Mouse (Mus musculus): ENCODE data around the gene Elmo2. TPM values are rescaled to one million over a fixed set of nuclear protein-coding genes. Genes with fewer than 3 reads are reported as not detected.

The Elmo2 gene
- polyA plus RNA-seq, 1 experiment from 2014 or later, result 98.6 TPM

DNA sequence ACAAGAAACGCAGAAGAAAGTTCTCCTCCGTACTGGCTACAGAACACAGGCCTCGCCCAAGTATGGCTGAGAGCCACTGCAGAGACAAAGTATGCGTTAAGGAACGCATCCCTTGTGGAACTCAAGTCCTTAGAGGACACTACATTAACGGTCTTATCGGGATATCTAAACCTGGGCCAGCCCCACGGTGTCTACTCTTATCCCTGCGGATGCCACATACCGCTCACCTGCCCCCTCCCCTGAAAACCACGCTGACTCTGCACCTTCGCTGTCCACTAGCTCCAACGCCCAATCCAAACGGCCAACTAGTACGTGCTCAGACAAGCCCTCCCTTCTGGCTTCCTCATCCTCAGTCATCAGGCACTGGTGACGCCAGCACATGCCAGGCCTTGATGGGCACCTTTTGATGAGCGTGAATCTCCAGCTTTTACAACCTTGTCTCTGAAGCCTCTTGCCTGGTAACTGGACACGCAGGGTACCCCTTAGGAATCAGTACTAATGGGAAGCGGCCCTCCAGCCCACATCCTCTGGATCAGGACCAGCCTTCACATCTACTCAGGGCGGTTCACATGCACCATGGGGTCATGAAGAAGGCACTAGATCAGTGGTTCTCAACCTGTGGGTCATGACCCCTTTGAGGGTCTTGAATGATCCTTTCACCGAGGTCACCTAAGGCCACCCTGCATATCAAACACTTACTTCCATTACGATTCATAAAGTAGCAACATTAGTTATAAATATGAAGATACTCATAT, 4.1 kb downstream of the Elmo2 start:
- H3K4me1 ChIP-seq, result peaks cover 79% of the 10 kb centered on the region
- H3K9me3 ChIP-seq, result no peaks in the 10 kb centered on the region
- ATAC-seq (ENCODE audit: insufficient number of reproducible peaks, insufficient read depth, low FRiP score, low TSS enrichment, low read depth), result no peak

DNA sequence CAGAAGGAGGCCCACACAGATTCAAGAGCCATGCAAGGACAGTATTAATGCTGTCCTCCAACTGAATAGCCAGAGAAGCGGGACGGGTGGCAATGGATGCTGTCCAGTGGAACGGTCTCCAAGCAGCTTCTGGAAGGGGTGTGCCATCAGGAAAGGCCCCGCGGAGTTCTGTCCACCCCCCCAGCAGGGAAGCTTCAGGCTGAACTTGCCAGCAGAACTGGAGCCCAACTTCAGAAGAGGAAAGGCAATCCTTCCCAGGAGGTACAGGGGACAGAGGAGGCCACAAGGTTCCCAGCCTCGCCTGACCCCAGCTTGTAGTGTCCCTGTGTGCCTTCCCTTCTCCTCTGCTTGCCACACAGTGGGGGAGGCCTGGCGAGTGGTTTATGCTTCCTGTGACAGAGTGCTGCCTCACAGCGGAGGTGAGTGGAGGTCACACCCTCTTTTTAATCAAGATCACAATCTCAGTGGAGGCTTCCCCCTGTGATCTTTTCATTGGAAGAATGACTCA, 4.8 kb downstream of the Elmo2 start:
- WGBS, result 72% methylated on average over 8 of the region's 8 CpGs
- Histone ChIP-seq H3K4me1 (peaks cover 83% of the 10 kb centered on the region), H3K4me2 (peak overlapping the region; percentile 16; the same call in 1 of the 2 replicates), H3K9me3 (no peaks in the 10 kb centered on the region), H3K27ac (peak overlapping the region; percentile 55; the same call in 1 of the 2 replicates), H3K36me3 (peaks cover 9% of the 10 kb centered on the region; the same call in 1 of the 2 replicates), H3K4me3 (no peak overlapping the region), H3K9ac (peak overlapping the region; percentile 55; the same call in 1 of the 2 replicates), H3K27me3 (no peaks in the 10 kb centered on the region)
- no peak for ATAC-seq (ENCODE audit: insufficient number of reproducible peaks, insufficient read depth, low FRiP score, low TSS enrichment, low read depth)

More for the DNA sequence above, 4.1 kb downstream of the Elmo2 start:
- H3K27me3 ChIP-seq, result no peaks in the 10 kb centered on the region
- H3K27ac ChIP-seq, result no peak overlapping the region
- no peak overlapping the region for H3K9ac ChIP-seq
- H3K4me2 ChIP-seq, result no peak overlapping the region
- WGBS, result 88% methylated on average over 22 of the region's 22 CpGs
- peaks cover 7% of the 10 kb centered on the region; the same call in 1 of the 2 replicates for H3K36me3 ChIP-seq
- H3K4me3 ChIP-seq, result no peak overlapping the region

GRCm38 (mm10) chr2:165320531-165321150, 5.6 kb downstream of the Elmo2 start:
- peaks cover 17% of the 10 kb centered on the region for H3K36me3 ChIP-seq
- peak overlapping the region; percentile 16 for H3K4me2 ChIP-seq
- H3K4me3 ChIP-seq, result no peak overlapping the region
- peak overlapping the region; percentile 55 for H3K27ac ChIP-seq
- no peaks in the 10 kb centered on the region for H3K9me3 ChIP-seq
- 58% methylated on average over 12 of the region's 12 CpGs for WGBS
- no peak overlapping the region for H3K9ac ChIP-seq
- peaks cover 84% of the 10 kb centered on the region for H3K4me1 ChIP-seq
- H3K27me3 ChIP-seq, result no peaks in the 10 kb centered on the region
- no peak for ATAC-seq (ENCODE audit: insufficient number of reproducible peaks, insufficient read depth, low FRiP score, low TSS enrichment, low read depth)

DNA sequence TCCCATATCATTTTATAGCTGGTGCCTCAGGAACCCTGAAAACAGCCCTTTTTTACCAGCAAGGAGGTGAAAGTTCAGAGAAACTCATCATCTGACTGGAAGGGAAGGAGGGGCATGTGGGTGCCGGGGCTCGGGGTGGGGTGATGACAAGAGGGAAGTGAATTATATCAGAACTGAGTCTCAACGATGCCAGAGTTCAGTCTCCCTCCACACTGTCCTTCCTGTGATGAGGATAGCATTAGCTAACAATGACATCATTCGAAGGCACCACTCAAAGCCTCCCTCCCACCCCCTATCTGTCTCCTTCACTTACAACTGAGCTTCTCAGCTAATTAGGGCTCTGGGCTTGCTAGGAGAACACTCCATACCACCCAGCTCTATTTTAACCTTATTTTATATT, 6.8 kb downstream of the Elmo2 start:
- peaks cover 29% of the 10 kb centered on the region for H3K36me3 ChIP-seq
- H3K9ac ChIP-seq, result no peak overlapping the region
- H3K27ac ChIP-seq, result no peak overlapping the region
- ATAC-seq (ENCODE audit: insufficient number of reproducible peaks, insufficient read depth, low FRiP score, low TSS enrichment, low read depth), result no peak
- H3K9me3 ChIP-seq, result no peaks in the 10 kb centered on the region
- no peaks in the 10 kb centered on the region for H3K27me3 ChIP-seq
- whole genome bisulfite sequencing, result 76% methylated on average over 4 of the region's 4 CpGs
- no peak overlapping the region for H3K4me2 ChIP-seq
- peaks cover 73% of the 10 kb centered on the region for H3K4me1 ChIP-seq
- no peak overlapping the region for H3K4me3 ChIP-seq

DNA sequence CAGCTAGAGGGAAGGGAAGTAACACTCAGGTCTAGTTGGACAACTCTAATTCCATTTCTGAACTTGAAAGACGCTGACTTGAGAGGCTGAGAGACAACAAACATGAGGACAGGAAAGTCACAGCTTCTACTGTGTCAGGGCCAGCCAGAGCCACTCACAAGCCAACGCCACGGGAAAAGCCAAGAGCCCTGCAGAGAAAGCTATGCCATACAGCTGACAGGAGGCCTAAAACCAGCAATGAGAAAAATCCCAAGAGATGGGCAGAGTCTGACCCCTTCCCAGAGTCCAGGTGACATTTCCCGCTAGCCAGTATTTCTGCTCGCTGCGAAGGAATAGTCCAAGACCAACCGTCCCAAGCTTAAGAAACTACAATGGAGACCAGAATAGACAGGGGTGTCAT, 7.3 kb downstream of the Elmo2 start:
- Histone ChIP-seq H3K36me3 (peaks cover 34% of the 10 kb centered on the region), H3K9me3 (no peaks in the 10 kb centered on the region), H3K9ac (no peak overlapping the region), H3K4me3 (no peak overlapping the region), H3K27me3 (no peaks in the 10 kb centered on the region), H3K4me2 (no peak overlapping the region), H3K27ac (no peak overlapping the region), H3K4me1 (peaks cover 67% of the 10 kb centered on the region)
- 89% methylated on average over 7 of the region's 7 CpGs for WGBS
- ATAC-seq (ENCODE audit: insufficient number of reproducible peaks, insufficient read depth, low FRiP score, low TSS enrichment, low read depth), result no peak

GRCm38 (mm10) chr2:165317621-165318263, 8.5 kb downstream of the Elmo2 start:
- no peak overlapping the region for H3K4me2 ChIP-seq
- 0 out of 2 replicates have a peak overlapping the region, but pooled peaks have one; percentile 12 for H3K27ac ChIP-seq
- no peaks in the 10 kb centered on the region for H3K27me3 ChIP-seq
- H3K9me3 ChIP-seq, result no peaks in the 10 kb centered on the region
- WGBS, result 52% methylated on average over 16 of the region's 16 CpGs
- peaks cover 58% of the 10 kb centered on the region for H3K4me1 ChIP-seq
- H3K4me3 ChIP-seq, result no peak overlapping the region
- peak overlapping the region; percentile 51 for H3K9ac ChIP-seq
- peaks cover 43% of the 10 kb centered on the region for H3K36me3 ChIP-seq
- ATAC-seq (ENCODE audit: insufficient number of reproducible peaks, insufficient read depth, low FRiP score, low TSS enrichment, low read depth), result no peak

GRCm38 (mm10) chr2:165316837-165317473, 9.3 kb downstream of the Elmo2 start:
- H3K4me1 ChIP-seq, result peaks cover 54% of the 10 kb centered on the region
- no peak overlapping the region; the same call in 1 of the 2 replicates for H3K4me2 ChIP-seq
- H3K9ac ChIP-seq, result peak overlapping the region; percentile 51
- H3K4me3 ChIP-seq, result no peak overlapping the region
- peak overlapping the region; percentile 12; the same call in 1 of the 2 replicates for H3K27ac ChIP-seq
- no peaks in the 10 kb centered on the region for H3K9me3 ChIP-seq
- no peak for ATAC-seq (ENCODE audit: insufficient number of reproducible peaks, insufficient read depth, low FRiP score, low TSS enrichment, low read depth)
- 26% methylated on average over 9 of the region's 9 CpGs for WGBS
- H3K27me3 ChIP-seq, result no peaks in the 10 kb centered on the region
- peaks cover 47% of the 10 kb centered on the region for H3K36me3 ChIP-seq

DNA sequence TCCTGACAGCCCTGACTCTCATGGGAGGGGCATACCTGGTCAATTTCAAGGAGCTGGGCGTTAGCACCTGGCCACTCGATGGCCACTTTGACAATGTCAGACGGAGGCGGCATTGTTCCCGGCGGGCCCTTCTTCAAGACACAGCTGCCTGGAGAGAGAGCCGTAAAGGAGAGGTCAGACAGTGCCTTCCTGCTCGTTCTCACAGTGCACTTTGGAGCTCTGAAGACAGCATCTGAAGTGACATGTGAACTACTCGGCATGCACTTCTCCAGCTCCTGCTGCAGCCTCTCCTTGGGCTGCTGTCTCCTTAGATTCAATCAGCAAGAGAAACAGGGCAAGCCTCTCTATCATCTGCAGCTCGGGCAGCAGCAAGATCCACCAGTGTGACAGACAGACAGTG, 10.1 kb downstream of the Elmo2 start:
- WGBS, result 68% methylated on average over 10 of the region's 10 CpGs
- Histone ChIP-seq H3K9me3 (no peaks in the 10 kb centered on the region), H3K9ac (no peak overlapping the region), H3K4me3 (no peak overlapping the region), H3K27ac (0 out of 2 replicates have a peak overlapping the region, but pooled peaks have one; percentile 12), H3K4me1 (peaks cover 49% of the 10 kb centered on the region), H3K27me3 (no peaks in the 10 kb centered on the region), H3K36me3 (peaks cover 55% of the 10 kb centered on the region), H3K4me2 (no peak overlapping the region)
- no peak for ATAC-seq (ENCODE audit: insufficient number of reproducible peaks, insufficient read depth, low FRiP score, low TSS enrichment, low read depth)

DNA sequence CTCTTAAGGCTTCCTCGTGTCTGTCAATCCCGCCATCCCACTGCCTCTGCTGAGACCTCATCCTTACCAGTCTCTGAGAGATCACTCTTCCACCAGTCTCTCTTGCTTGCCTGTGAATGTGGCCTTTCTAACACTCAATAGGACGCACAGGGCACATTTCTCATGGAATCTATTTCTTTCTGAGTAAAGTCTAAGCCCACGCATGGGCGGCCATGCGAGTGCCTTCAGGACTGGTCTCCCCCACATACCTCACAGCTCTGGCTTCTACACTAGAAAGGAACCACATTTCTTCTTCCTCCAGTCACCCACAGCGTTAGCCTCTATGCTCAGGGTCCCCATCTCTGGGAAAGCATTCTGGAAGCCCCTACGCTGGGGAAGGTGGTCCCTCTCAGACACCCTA, 12.1 kb downstream of the Elmo2 start:
- Histone ChIP-seq H3K4me2 (no peak overlapping the region), H3K27ac (no peak overlapping the region), H3K36me3 (peaks cover 67% of the 10 kb centered on the region), H3K9me3 (no peaks in the 10 kb centered on the region), H3K27me3 (no peaks in the 10 kb centered on the region), H3K4me1 (peaks cover 40% of the 10 kb centered on the region), H3K4me3 (no peak overlapping the region), H3K9ac (no peak overlapping the region)
- 88% methylated on average over 8 of the region's 8 CpGs for WGBS
- ATAC-seq (ENCODE audit: insufficient number of reproducible peaks, insufficient read depth, low FRiP score, low TSS enrichment, low read depth), result no peak

DNA sequence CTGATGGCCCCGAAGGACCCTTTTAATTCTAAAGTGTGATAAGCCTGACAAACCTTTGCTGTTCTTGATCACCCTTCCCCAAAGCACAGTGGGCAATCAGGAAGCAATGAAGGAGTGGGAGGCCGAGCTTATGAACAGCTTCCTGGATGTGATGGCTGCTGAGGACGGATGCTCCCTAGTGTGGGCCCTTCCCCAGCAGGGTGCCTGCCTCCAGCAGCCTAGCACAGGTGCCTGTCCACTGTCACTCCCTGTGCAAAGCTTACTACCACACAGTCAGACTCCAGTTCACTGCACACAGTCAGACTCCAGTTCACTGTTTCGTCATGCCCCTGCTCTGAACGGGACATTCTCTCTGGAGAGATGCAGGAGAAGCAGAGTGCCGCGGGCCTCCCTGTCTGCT, 13.9 kb downstream of the Elmo2 start:
- Histone ChIP-seq H3K36me3 (peaks cover 85% of the 10 kb centered on the region), H3K9ac (no peak overlapping the region), H3K27me3 (no peaks in the 10 kb centered on the region), H3K4me1 (peaks cover 21% of the 10 kb centered on the region), H3K9me3 (no peaks in the 10 kb centered on the region), H3K4me2 (no peak overlapping the region), H3K4me3 (no peak overlapping the region), H3K27ac (no peak overlapping the region)
- ATAC-seq (ENCODE audit: insufficient number of reproducible peaks, insufficient read depth, low FRiP score, low TSS enrichment, low read depth), result no peak
- WGBS, result 54% methylated on average over 7 of the region's 7 CpGs

GRCm38 (mm10) chr2:165311577-165311976, 14.7 kb downstream of the Elmo2 start:
- no peak for ATAC-seq (ENCODE audit: insufficient number of reproducible peaks, insufficient read depth, low FRiP score, low TSS enrichment, low read depth)
- peaks cover 92% of the 10 kb centered on the region for H3K36me3 ChIP-seq

More at GRCm38 (mm10) chr2:165311577-165311976, 14.7 kb downstream of the Elmo2 start:
- Histone ChIP-seq H3K9me3 (no peaks in the 10 kb centered on the region), H3K4me2 (no peak overlapping the region), H3K4me1 (peaks cover 13% of the 10 kb centered on the region), H3K27ac (0 out of 2 replicates have a peak overlapping the region, but pooled peaks have one; percentile 28), H3K9ac (no peak overlapping the region), H3K27me3 (no peaks in the 10 kb centered on the region), H3K4me3 (no peak overlapping the region)
- WGBS, result 84% methylated on average over 12 of the region's 12 CpGs

Data from embryonic facial prominence, embryonic 13.5 days (tissue).